Mouse (Mus musculus) cerebellum, adult 11 months (tissue): ENCODE measurements around the gene Fam228b.
"Not testable (repeated sequence)": the region's sequence is repeated elsewhere in the genome, so short reads cannot be mapped to it uniquely, and the experiment has no call there.

Experiments used
- DNase-seq: peaks from one replicate; pipeline ENCODE4 v3.0.0; 2022

The Fam228b gene

DNA sequence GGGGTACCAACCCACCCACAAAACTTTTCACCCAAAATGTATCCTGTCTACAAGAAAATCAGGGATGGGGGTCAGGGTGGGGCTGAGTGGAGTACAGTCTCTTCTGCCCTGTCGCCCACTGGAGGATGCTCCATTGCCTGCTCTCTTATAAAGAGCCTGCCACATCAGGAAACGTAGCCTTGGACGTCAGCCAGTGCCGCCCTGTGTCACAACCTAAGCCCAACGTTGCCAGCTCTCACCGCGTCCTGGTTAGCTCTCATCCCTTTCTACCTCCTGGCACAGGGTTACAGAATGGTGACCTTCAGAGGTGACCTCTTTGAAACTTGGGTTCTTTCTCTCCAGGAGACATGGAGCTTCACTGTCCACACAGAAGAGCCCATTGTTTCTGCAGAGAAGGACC is 28.2 kb downstream of the Fam228b start:
- no peak for DNase-seq

GRCm38 (mm10) chr12:4738031-4738576 is 31.0 kb downstream of the Fam228b start, which contains the start of gene Fam228a:
Gene Fam228a, minus strand, starts transcription at chr12:4738430.
- DNase-seq, result no peak

GRCm38 (mm10) chr12:4732332-4732731 is 36.7 kb downstream of the Fam228b start:
- no peak for DNase-seq

DNA sequence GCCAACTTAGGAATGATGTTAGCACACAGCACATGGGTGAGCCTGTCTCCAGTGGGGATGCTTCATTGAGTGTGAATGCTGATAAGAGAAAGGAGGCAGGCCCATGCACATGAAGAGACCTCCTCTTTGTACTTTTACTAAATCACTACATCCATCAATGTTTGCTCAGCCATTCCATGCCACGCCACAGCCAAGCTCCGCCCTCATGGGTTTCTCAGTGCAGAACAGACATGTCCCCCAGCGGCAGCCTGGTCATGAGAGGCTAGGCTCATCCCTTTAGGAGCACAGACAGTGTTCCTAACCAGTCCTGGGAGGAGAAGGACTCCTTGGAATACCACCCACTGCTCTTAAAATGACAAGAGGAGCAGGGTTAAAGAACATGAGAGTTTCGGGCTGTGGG is 37.4 kb downstream of the Fam228b start:
- no peak for DNase-seq

DNA sequence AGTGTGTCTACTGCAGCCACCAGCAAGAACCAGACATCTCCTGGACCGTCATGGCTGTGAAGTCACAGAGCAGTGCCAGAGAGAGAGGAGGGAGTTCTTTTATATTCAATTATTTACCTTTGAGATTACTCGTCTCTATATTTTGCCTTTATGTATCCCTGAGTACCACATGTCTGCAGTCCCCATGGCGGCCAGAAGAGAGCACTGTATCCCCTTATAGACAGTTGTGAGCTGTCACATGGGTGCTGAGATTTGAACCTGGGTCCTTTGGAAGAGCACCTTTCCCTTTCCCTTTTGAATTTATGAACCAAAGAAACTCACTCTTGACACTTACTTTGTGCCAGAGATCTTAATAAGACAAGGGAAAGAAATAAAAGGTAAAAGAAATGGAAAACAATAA is 39.9 kb downstream of the Fam228b start:
- no peak for DNase-seq

GRCm38 (mm10) chr12:4719762-4720754 is 49.0 kb downstream of the Fam228b start:
- no peak for DNase-seq

DNA sequence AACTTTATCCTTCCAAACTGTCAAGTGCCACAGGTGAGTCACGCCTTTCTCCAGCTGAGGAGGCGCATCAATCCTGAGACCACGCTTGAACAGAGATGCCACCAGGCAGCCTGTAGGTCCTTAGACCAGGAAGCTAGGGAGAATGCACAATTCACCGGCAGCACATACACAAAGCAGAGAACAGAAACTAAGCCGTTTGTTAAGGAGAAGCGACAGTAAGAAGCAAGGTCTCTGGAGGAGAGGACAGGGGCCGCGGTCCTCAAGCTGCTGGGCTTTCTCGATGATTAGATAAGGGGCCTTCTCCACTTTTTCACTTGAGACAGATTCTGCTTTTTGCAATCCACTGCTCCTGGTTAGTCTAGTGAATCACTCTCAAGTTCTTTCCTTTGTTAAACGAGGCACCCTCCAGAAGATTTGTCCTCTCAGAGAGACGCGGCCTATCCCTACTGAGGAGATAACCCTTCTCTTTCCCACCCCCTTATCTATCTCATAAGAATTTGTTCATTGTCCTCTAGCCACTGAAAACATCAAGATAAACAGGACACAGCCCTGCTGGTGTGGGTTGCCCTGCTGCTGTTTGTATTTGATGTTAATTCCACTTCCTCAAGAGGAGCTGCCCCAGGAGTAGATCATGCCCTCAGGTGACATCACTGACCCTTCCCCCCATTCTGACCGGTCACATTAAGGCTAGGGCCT is 49.9 kb downstream of the Fam228b start:
- no peak for DNase-seq

GRCm38 (mm10) chr12:4717417-4717816 is 51.6 kb downstream of the Fam228b start:
- no peak for DNase-seq

GRCm38 (mm10) chr12:4715606-4716005 is 53.5 kb downstream of the Fam228b start:
- DNase-seq, result no peak

- DNase-seq, result no peak
These were observed 55.7 kb downstream of the Fam228b start for GRCm38 (mm10) chr12:4713361-4713760.

DNA sequence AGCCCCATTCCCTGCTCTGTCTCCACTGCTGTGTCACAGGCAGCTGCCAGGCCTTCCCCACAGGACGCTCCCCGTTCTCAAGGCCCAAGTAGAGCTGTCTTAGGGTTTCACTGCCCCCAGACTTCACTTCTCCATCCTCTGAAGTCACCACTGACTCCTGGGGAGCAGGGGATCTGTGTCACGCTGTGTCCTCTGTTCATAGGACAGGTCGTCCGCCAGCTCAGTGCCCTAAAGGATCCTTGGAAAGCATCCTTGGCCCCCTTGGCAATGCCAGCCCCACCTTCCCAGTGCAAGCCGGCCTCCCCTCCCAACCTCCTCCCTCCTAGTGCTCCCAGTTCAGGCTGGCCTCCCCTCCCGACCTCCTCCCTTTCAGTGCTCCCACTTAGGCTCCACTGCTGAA is 59.1 kb downstream of the Fam228b start:
- no peak for DNase-seq

DNA sequence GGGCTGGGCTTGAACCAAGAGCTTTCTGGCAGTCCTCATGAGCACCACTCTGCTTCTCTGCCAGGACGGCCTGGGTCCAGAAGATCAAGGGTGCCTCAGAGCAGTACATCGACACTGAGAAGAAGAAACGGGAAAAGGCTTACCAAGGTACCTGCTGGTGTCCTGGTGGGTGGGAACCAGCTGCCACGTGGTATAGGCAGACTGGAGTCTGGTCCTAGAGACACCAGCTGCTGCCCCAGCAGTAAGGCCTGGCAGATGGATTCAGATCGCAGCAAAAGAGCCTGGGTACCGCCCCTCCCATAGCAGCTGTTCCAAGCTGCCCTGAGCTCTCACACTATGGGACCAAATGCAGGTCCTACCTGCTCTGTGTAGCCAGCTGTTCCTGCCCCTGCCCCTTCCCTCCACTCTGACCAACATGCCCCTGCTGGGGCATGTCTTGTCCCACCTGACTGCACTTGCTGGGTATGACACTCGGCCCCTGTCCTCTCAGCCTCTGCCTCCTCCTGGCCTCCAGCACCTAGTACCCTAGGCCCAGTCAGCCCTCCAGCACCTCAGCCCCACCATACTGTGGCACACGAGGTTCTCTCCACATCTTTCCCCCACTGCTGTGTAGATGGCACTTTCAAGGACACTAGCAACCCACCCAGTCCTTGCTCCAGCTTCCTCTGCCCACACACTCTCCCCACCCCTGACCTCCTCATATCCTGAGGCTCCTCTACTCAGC is 60.0 kb downstream of the Fam228b start:
- DNase-seq, result no peak

- DNase-seq, result no peak
These were observed 60.8 kb downstream of the Fam228b start for GRCm38 (mm10) chr12:4708296-4708695.

GRCm38 (mm10) chr12:4707488-4708017 is 61.5 kb downstream of the Fam228b start:
- no peak for DNase-seq

DNA sequence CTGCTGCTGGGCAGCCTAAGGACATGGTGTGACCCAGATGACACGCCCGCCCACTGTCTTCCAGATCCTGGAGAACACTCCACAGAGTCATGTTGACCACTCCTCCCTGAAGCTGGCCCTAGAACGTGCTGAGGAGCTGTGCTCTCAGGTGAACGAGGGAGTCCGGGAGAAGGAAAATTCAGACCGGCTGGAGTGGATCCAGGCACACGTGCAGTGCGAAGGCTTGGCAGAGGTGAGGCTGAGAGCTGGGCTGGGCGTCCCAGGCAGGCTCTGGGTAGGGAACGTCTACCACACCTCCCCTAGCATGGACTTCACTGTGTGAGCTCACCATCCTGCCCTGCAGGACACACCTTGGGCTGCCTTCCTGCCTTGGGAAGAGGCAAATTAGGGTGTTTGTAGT is 62.2 kb downstream of the Fam228b start:
- DNase-seq, result no peak

GRCm38 (mm10) chr12:4706175-4706574 is 62.9 kb downstream of the Fam228b start:
- no peak for DNase-seq

DNA sequence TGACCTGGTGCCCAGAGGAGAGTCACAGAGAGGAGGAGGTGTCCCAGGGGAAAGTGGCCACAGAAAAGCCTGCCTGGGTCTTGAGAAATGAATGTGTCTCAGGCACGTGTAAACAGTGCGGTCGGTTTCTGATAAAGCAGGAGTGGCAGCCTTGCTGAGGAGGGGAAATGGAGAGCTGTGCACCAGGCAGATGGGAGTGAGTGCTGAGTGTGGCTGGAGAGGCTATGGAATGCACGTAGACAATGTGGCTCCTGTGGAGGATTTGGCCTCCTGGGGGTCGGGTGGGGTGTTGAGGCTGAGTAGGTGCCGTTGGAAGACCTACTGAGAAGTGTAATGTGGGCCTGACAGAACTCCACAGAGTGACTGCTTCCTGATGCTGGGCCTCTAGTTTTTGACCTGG is 63.4 kb downstream of the Fam228b start:
- DNase-seq, result not testable (repeated sequence)

DNA sequence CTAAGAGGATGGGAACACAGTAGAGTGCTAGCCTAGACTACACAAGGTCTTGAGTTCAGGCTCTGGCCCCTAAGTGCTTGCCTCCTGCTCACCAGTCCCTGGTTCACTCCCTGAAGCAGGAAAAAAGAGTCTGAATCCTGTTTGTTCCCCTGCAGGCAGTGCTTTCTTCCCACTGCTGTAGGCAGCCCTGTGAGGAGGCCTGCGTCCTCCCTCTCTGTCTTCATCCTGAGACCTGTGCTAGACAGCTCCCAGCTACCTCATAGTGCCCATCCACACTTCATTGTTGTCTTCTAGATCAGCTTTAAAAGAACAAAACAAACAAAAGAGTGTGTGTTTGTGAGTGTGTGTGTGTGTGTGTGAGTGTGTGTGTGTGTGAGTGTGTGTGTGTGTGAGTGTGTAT is 74.5 kb downstream of the Fam228b start:
- no peak for DNase-seq

DNA sequence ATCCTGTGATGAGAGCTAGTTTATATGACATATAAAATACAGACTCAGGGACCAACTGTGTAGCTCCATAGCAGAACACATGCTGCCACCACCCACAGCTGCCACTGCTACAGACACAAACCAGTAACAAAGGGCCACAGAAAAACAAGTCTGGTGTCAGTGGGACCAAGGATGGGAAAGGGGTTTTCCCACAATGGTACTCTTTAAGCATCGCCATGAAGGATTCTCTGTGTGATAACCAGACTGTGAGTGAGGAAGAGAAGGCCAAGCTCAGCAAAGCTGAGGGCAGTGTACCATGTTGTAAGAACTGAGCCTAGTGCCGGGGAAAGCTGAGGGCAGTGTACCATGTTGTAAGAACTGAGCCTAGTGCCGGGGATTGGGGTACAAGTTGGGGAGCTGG is 77.9 kb downstream of the Fam228b start:
- DNase-seq, result no peak
